Mouse (Mus musculus) myocyte (in vitro differentiated cells): ENCODE results near the gene Rnf157. TPM values are rescaled to one million over a fixed set of nuclear protein-coding genes. Genes with fewer than 3 reads are reported as not detected.

Source experiments
- H3K27me3 ChIP-seq: one replicate; pipeline ENCODE4 v1.6.1; 2011; ENCODE audit not compliant: control insufficient read depth, insufficient read depth, insufficient read length
- H3K36me3 ChIP-seq: one replicate; pipeline ENCODE4 v1.6.1; 2011; ENCODE audit not compliant: control insufficient read depth, insufficient read depth
- H3K4me2 ChIP-seq: one replicate; pipeline ENCODE4 v1.6.1; 2011; ENCODE audit warnings: low read depth, control low read depth
- H3K4me3 ChIP-seq: one replicate; pipeline ENCODE4 v1.5.1; 2011; ENCODE audit warnings: mild to moderate bottlenecking, control low read depth, moderate library complexity
- H3K79me2 ChIP-seq: one replicate; pipeline ENCODE4 v1.6.1; 2011; ENCODE audit not compliant: control insufficient read depth, insufficient read depth
- H3ac ChIP-seq: one replicate; pipeline ENCODE4 v1.6.1; 2011; ENCODE audit not compliant: control insufficient read depth, insufficient read length
- CEBPB ChIP-seq: IDR thresholded peaks from 2 replicates; pipeline ENCODE4 v1.6.1; 2011; ENCODE audit warnings: mild to moderate bottlenecking, moderate library complexity; ENCODE audit not compliant: poor library complexity, insufficient read depth, severe bottlenecking
- E2F4 ChIP-seq: IDR thresholded peaks from one replicate; pipeline ENCODE4 v1.6.1; 2011; ENCODE audit warnings: mild to moderate bottlenecking, control low read depth, moderate library complexity; ENCODE audit not compliant: insufficient read depth
- MAX ChIP-seq: IDR thresholded peaks from one replicate; pipeline ENCODE4 v1.6.1; 2011; ENCODE audit warnings: low read depth, mild to moderate bottlenecking, control low read depth
- MYOD1 ChIP-seq, 3 experiments: IDR thresholded peaks; one replicate each; pipeline ENCODE4 v1.6.1; 2011; ENCODE audit warnings: control low read depth in 2 of 3, low read depth in 2 of 3, mild to moderate bottlenecking in 2 of 3, moderate library complexity in 1 of 3; ENCODE audit not compliant: insufficient read length in 2 of 3, control insufficient read depth in 1 of 3
- MYOG ChIP-seq, 3 experiments: IDR thresholded peaks; one replicate each; pipeline ENCODE4 v1.6.1; 2011; ENCODE audit warnings: control low read depth in 2 of 3, low read depth in 2 of 3, mild to moderate bottlenecking in 2 of 3; ENCODE audit not compliant: insufficient read length in 2 of 3, control insufficient read depth in 1 of 3, insufficient read depth in 1 of 3
- POLR2A ChIP-seq: IDR thresholded peaks from one replicate; pipeline ENCODE4 v1.6.1; 2011; ENCODE audit warnings: low read depth, mild to moderate bottlenecking, control low read depth, moderate library complexity; ENCODE audit not compliant: insufficient read length
- POLR2AphosphoS2 ChIP-seq: IDR thresholded peaks from one replicate; pipeline ENCODE4 v1.6.1; 2011; ENCODE audit warnings: low read depth, control low read depth; ENCODE audit not compliant: insufficient read length
- REST ChIP-seq: IDR thresholded peaks from one replicate; pipeline ENCODE4 v1.6.1; 2011; ENCODE audit warnings: mild to moderate bottlenecking, control low read depth, moderate library complexity; ENCODE audit not compliant: insufficient read depth, insufficient read length
- SRF ChIP-seq: IDR thresholded peaks from one replicate; pipeline ENCODE4 v1.6.1; 2011; ENCODE audit warnings: low read depth; ENCODE audit not compliant: control insufficient read depth, insufficient read length
- TCF12 ChIP-seq: IDR thresholded peaks from one replicate; pipeline ENCODE4 v1.6.1; 2011; ENCODE audit warnings: mild to moderate bottlenecking, control low read depth; ENCODE audit not compliant: poor library complexity, insufficient read depth, severe bottlenecking
- TCF3 ChIP-seq: IDR thresholded peaks from one replicate; pipeline ENCODE4 v1.6.1; 2011; ENCODE audit warnings: low read depth, control low read depth; ENCODE audit not compliant: insufficient read length
- USF1 ChIP-seq: IDR thresholded peaks from one replicate; pipeline ENCODE4 v1.6.1; 2011; ENCODE audit warnings: low read depth, mild to moderate bottlenecking, control low read depth, moderate library complexity
- polyA plus RNA-seq: library from polyadenylated mRNA; unstranded; fragments of >200 nt; fragmentation: generic; extraction: Trizol; gene quantifications from one replicate; pipeline ENCODE4 v1.2.1, GENCODE M21; 2012; ENCODE audit warnings: missing spikeins

Rnf157 gene
- polyA plus RNA-seq, 1 experiment, result 15.2 TPM

- Histone ChIP-seq H3K27me3 (peaks cover 8% of the 10 kb centered on the region), H3K4me3 (no peak overlapping the region), H3ac (no peak overlapping the region), H3K4me2 (no peak overlapping the region), H3K36me3 (no peaks in the 10 kb centered on the region), H3K79me2 (no peaks in the 10 kb centered on the region)
- TF ChIP-seq MAX (no peak), POLR2A (no peak), SRF (no peak), CEBPB (no peak), MYOG (IDR thresholded peaks at IDR 0.05; ENCODE audit: control insufficient read depth in 1 of 3, insufficient read depth in 1 of 3, insufficient read length in 2 of 3, low read depth in 2 of 3) (no peak), POLR2AphosphoS2 (no peak), USF1 (no peak), TCF12 (no peak)
Measured at GRCm38 (mm10) chr11:116442129-116442866, 29.5 kb upstream of the Rnf157 start.

DNA sequence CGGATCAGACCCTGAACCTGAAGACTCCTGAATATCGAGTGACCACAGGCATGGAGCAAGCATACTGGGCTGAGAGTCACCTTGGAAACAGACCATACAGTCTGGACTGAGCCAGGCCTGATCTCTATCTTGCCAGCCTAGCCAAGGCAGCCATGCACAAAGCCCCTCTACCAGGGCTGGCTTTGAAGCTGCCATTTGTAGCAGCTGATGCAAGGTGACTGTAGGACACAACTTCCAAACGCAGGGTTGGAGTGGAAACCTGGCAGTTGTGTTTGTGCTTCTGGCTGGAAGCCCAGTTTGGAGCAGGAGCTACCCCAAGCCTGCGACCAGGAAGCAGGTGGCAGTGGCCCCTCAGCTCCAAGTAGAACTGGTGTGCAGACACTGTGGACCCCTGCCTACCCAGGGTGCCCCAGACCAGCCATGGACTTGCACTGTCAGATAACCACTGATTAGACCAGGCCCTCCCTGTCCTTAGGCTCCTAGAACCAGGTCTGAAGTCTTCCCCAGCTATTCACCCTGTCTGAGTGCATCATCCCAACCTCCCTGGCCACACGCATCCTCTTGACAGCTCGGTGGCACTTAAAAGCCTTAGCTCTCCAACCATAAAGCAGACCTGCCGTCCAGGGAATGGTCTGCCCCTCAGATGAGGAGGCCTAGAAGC lies 27.7 kb upstream of the Rnf157 start:
- Histone ChIP-seq H3K4me2 (no peak overlapping the region), H3K36me3 (no peaks in the 10 kb centered on the region), H3K27me3 (no peaks in the 10 kb centered on the region), H3K4me3 (no peak overlapping the region), H3ac (no peak overlapping the region), H3K79me2 (peaks cover 11% of the 10 kb centered on the region)
- TF ChIP-seq CEBPB (no peak), REST (no peak), TCF12 (no peak), MAX (no peak), USF1 (no peak), SRF (no peak), E2F4 (no peak), TCF3 (no peak), POLR2AphosphoS2 (peak; percentile 58), MYOD1 (IDR thresholded peaks at IDR 0.05; ENCODE audit: control insufficient read depth in 1 of 3, insufficient read length in 2 of 3, low read depth in 2 of 3) (no peak), POLR2A (peak; percentile 16), MYOG (IDR thresholded peaks at IDR 0.05; ENCODE audit: control insufficient read depth in 1 of 3, insufficient read depth in 1 of 3, insufficient read length in 2 of 3, low read depth in 2 of 3) (no peak)

GRCm38 (mm10) chr11:116439269-116440240 lies 26.7 kb upstream of the Rnf157 start:
- Histone ChIP-seq H3K79me2 (peaks cover 17% of the 10 kb centered on the region), H3K4me3 (no peak overlapping the region), H3K4me2 (no peak overlapping the region), H3K36me3 (no peaks in the 10 kb centered on the region), H3ac (no peak overlapping the region), H3K27me3 (no peaks in the 10 kb centered on the region)
- TF ChIP-seq POLR2A (peak; percentile 9), E2F4 (no peak), SRF (no peak), TCF12 (no peak), CEBPB (no peak), POLR2AphosphoS2 (peak; percentile 81)

DNA sequence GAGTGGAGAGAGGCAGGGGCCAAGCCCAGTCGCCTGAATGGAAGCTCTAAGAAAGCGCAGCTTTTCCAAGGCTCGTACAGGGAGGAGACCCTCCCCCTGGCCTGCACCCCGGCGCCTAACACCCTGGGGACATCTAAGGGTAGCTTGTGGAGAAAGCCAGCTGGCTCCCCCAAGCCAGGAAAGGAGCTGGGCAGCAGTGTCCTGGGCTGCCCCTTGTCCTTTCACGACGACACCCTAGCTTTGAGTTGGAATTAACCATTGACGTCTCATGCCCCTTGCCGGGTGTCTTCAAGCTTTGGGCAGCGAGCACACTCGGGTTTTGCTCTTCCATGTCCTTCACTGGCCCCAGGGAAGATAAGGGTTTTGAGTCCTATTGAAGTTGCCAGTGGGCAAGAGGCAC lies 24.7 kb upstream of the Rnf157 start:
- Histone ChIP-seq H3K4me2 (no peak overlapping the region), H3ac (no peak overlapping the region), H3K27me3 (no peaks in the 10 kb centered on the region), H3K4me3 (no peak overlapping the region), H3K79me2 (peaks cover 18% of the 10 kb centered on the region), H3K36me3 (no peaks in the 10 kb centered on the region)
- no peak for TF ChIP-seq MYOD1 (IDR thresholded peaks at IDR 0.05; ENCODE audit: control insufficient read depth in 1 of 3, insufficient read length in 2 of 3, low read depth in 2 of 3)

GRCm38 (mm10) chr11:116436725-116437331 lies 24.0 kb upstream of the Rnf157 start:
- TF ChIP-seq TCF3, result no peak
- no peak for TF ChIP-seq POLR2A
- TF ChIP-seq POLR2AphosphoS2, result peak; percentile 18
- TF ChIP-seq MYOD1 (IDR thresholded peaks at IDR 0.05; ENCODE audit: control insufficient read depth in 1 of 3, insufficient read length in 2 of 3, low read depth in 2 of 3), result peak in 1 of 3 experiments; percentile 26
- TF ChIP-seq E2F4, result no peak
- no peak for TF ChIP-seq SRF
- no peak for TF ChIP-seq REST
- no peak for TF ChIP-seq TCF12
- no peak for TF ChIP-seq USF1
- no peak for TF ChIP-seq MAX
- TF ChIP-seq MYOG (IDR thresholded peaks at IDR 0.05; ENCODE audit: control insufficient read depth in 1 of 3, insufficient read depth in 1 of 3, insufficient read length in 2 of 3, low read depth in 2 of 3), result no peak
- TF ChIP-seq CEBPB, result no peak
- no peak overlapping the region for H3ac ChIP-seq
- no peak overlapping the region for H3K4me3 ChIP-seq
- H3K27me3 ChIP-seq, result no peaks in the 10 kb centered on the region
- peak overlapping the region; percentile 38 for H3K4me2 ChIP-seq
- peaks cover 18% of the 10 kb centered on the region for H3K79me2 ChIP-seq
- H3K36me3 ChIP-seq, result no peaks in the 10 kb centered on the region
